Mouse (Mus musculus) CD8-positive naive resting alpha-beta T cell, adult 57 days (primary cell): ENCODE data around the gene Eva1a. TPM values are rescaled to one million over a fixed set of nuclear protein-coding genes. Genes with fewer than 3 reads are reported as not detected.

Experiments
- total RNA-seq: library from RNA; stranded (reverse); gene quantifications from one replicate; pipeline ENCODE4 v1.2.4, GENCODE M21; 2023

Gene Eva1a
- not detected for total RNA-seq

DNA sequence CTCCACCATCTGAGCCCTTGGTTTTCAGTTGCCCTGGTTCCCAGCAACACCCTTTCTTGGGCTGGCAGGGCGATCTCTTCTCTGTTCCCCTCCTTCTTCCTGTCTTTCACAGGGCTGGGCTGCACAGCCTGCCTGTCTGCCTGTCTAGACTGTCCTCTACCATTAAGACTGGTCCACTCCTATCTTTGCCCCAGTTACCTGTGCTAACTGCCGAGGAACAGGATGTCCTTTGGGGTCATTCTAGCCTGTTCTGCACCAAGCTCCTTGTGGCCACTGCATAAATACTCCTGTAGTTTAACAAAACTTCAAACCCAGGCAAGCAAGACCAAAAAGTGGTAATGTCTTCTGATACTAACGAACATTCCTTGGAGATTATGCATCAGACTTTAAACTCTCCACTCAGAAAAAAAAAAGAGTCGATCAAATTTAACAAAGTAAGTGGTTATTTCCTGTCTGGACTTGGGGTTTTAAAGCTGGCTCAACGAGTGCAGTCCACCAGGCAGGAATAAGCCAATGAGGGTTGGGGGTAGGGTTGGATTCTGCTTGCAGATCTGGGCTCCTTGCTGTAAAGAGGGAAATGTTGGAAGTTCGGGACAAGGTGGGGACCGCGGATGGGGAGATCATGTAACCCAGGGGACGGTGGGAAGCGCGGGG, at the start of gene Eva1a:
Gene Eva1a, plus strand, starts transcription at position 210 of the 654 bp plus-strand sequence.

Other genes with a start within 250 kb of the Eva1a start
- gene Gcfc2, start 117.4 kb upstream of the Eva1a start, total RNA-seq: 23.1 TPM
- gene Mrpl19, start 75.1 kb upstream of the Eva1a start, total RNA-seq: 29.5 TPM